Mouse (Mus musculus): ENCODE measurements around the gene Erp44.

Gene Erp44

GRCm38 (mm10) chr4:48239046-48239445 lies 40.3 kb downstream of the Erp44 start:
- DNase-seq (ENCODE audit: low read depth, low spot score): no peak

DNA sequence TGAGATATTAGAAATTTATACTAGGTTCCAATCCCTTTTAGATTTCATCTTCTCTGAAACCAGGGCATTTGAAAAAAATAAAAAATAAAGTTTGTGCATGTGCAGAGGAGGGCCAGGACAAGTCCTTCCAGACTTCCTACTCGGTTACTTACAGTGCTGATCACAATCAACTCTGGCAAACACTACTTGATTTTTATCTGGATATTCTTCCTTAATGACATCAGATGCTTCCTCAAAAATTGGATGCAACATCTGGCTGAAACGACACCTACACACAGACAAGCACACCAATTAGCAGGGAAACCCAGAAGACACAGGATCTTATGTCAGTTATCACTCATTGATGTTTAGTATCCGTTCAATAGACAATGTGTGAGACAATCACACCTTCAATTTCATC lies 42.6 kb downstream of the Erp44 start:
- DNase-seq (ENCODE audit: low read depth, low spot score): no peak

DNA sequence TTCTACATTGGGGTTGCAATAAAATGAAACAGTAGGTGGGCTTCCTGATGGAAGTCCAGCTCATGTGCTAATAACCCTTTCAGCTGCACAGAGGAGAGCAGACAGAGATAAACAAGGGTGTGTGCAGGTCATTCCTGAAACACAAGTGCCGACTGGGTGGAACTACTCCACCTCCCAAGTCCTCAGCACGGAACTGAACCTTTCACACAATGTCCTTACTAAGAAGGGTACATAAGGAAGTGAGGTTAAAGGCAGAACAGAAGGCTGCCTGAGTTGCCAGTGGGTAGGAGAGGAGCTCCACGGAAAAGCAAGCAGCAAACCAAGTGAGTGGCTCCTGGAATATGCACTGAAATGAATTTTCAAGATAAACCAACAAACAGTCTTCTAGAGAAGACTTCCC lies 52.6 kb downstream of the Erp44 start:
- DNase-seq (ENCODE audit: low read depth, low spot score): peak; percentile 21

DNA sequence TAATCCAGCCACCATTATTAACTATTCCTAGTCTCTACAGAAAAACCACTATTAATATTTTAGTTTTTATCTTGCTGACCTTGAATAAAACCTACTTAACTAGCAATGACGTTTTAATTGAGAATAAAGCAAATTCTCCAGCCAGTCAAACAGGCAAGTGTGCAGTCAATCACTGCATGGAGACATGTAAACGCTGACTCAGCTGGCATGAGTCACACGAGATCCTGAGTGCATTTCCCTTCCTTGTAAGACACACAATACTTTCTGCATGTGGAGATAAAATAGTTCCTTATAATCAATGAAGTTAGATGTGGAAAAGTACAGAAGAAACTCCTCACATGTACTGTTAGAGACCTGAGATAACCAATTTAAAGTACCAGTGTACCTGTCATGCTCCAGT lies 53.8 kb downstream of the Erp44 start:
- DNase-seq (ENCODE audit: low read depth, low spot score): no peak

GRCm38 (mm10) chr4:48225173-48225572 lies 54.2 kb downstream of the Erp44 start:
- peak; percentile 62 for DNase-seq (ENCODE audit: low read depth, low spot score)

- DNase-seq (ENCODE audit: low read depth, low spot score): no peak
These were observed 75.8 kb downstream of the Erp44 start for GRCm38 (mm10) chr4:48203564-48203963.

- DNase-seq (ENCODE audit: low read depth, low spot score): no peak
These were observed 80.9 kb downstream of the Erp44 start for GRCm38 (mm10) chr4:48198447-48198846.

GRCm38 (mm10) chr4:48197925-48198324 lies 81.4 kb downstream of the Erp44 start:
- no peak for DNase-seq (ENCODE audit: low read depth, low spot score)

DNA sequence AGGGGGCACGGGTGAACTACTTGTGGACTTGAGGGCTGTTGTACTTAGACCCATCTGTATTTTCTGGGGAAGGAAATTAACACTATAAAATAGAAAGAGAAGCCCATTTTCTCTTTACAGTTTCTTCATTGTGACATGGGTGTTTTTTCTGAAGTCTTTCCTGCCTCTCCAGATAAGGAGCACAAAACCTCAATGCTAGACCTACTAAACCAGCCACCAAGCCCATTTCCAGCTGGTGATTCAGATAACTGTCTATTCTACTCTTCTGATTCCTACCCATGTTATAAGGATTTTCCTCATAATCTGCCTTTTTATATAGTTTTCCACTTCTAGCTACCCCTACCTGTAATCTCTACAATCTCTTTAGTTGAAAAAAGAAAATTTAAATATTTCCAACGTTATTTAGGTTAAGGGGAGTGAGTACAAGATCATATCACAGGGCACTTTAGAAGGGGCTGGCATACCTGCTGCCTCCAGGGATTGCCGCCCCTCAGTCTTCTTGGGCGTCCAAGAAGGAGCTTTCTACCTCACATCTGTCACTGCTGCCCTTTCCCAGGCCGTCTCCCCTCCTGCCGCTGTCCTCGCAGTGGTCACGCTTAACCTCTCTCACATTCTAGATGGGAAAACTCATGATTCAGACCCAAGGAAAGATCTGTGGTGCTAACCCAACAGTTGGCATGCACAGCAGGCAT lies 97.1 kb downstream of the Erp44 start:
- DNase-seq (ENCODE audit: low read depth, low spot score): no peak

DNA sequence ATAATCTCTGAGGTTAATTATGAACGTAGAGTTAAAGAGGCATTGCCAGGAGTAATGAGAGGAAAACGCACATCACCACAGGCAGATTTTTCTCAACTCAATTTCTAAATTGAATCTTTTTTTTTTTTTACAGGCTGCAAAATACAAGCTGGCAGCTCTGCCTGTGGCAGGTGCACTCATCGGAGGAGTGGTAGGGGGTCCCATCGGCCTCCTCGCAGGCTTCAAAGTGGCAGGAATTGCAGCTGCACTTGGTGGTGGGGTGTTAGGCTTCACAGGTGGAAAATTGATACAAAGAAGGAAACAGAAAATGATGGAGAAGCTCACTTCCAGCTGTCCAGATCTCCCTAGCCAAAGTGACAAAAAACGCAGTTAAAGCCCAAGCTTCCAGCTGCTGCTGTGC lies 98.0 kb downstream of the Erp44 start:
- DNase-seq (ENCODE audit: low read depth, low spot score): no peak

DNA sequence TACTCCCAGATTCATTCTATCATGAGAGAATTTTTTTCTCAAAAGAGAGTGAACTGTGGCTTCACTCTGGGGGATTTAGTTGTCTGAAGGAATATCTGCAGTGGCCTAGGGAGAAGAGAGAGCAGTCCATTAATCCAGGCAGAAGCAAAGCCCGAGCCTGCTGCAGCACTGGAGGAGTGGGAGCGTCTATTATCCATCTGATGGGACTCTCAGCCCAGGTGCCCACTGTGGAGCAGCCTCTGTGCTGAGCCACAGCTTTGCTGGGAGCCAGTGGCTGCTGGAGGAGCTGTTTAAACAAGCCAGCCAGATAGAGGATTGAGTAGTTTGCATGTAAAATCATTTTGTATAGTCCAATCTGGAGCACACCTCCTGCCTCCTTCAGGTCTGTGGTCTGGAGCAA lies 98.4 kb downstream of the Erp44 start:
- DNase-seq (ENCODE audit: low read depth, low spot score): no peak

- DNase-seq (ENCODE audit: low read depth, low spot score): no peak
These were observed 103.7 kb downstream of the Erp44 start for GRCm38 (mm10) chr4:48175666-48176065.

DNA sequence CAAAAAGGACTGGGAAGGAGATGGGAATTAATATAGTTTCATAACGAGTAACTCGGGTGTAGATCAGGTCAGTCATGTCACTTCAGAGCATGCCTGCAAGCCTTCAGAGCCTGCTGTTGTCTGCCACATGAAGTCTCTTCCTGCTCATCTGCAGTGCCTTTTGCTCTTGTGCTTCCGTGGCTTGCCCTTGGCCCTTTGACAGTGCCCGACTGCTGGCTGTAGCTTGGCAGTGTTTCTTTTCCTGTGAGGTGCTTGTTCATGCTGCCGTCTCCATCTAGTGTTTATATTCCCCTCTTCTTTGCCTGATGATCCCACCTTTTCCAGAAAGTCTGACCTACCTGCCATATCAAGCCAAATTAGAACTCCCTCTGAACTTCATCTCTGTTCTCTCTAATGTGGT lies 115.5 kb downstream of the Erp44 start:
- DNase-seq (ENCODE audit: low read depth, low spot score): no peak

DNA sequence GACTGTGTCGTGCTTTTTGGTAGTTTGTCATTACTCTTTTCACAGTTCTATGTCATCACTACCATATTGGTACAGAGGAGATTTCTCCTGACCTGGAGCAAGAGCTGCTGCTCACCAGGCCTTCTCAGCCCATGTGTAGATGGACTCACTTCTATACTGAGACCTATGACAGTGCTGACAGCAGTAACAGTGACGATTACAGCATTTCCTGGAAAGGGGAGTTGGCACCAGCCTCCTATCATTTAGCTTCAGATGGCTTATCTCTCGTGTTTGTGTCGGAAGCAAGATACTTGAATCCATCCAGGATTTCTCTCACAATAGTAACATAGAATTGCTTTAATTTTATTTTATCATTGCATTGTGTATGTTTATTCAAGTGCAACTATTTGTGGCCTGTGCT lies 119.0 kb downstream of the Erp44 start:
- no peak for DNase-seq (ENCODE audit: low read depth, low spot score)

GRCm38 (mm10) chr4:48155864-48156263 lies 123.5 kb downstream of the Erp44 start:
- peak; percentile 77 for DNase-seq (ENCODE audit: low read depth, low spot score)

DNA sequence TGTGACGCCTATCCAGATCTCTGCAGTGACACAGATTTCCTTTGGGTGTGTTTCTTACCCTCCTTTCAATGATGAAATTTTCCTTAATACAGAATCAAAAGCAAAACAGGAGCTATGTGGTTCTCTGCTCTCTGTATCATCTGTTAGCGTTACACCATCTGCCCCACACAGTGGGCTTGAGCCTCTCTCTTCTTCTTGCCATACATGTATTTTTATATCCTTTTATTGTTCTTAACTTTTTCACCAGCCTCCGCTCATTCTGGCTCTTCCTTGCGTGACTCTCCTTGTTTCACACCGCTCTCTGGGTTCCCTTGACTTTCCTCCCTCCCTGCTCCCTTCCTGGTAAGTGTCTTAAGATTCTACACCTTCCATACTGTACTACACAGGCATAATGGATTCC lies 126.1 kb downstream of the Erp44 start:
- no peak for DNase-seq (ENCODE audit: low read depth, low spot score)

GRCm38 (mm10) chr4:48149492-48149891 lies 129.9 kb downstream of the Erp44 start:
- DNase-seq (ENCODE audit: low read depth, low spot score): no peak

Measured in R1 (cell line).